Mouse (Mus musculus) heart, postnatal 0 days (tissue): ENCODE measurements around the gene Ccnb1. TPM values are rescaled to one million over a fixed set of nuclear protein-coding genes. Genes with fewer than 3 reads are reported as not detected.
A peak's percentile ranks its signal among the peaks of the same experiment; 100 is the strongest.

Experiments
- ATAC-seq: fragments of 200-750 bp; cut with Nextera tagmentation; 2 replicates; pipeline ENCODE4 v1.8.0; 2017; ENCODE audit warnings: low read depth, moderate number of reproducible peaks, moderate library complexity; ENCODE audit not compliant: insufficient read depth
- DNase-seq: peaks from one replicate; pipeline ENCODE4 v3.0.0-alpha.2; 2016; ENCODE audit warnings: low spot score
- H3K27ac ChIP-seq: fragments of 300-500 bp; sonication (generic); 2 replicates; pipeline ENCODE4 v1.5.1; 2014; ENCODE audit warnings: low read depth, mild to moderate bottlenecking
- H3K27me3 ChIP-seq: fragments of 300-500 bp; sonication (generic); 2 replicates; pipeline ENCODE4 v1.6.1; 2014; ENCODE audit warnings: low read length, mixed read lengths; ENCODE audit not compliant: control insufficient read depth, insufficient read depth
- H3K36me3 ChIP-seq: fragments of 300-500 bp; sonication (generic); replicated peaks from 2 replicates; pipeline ENCODE4 v1.6.1; 2014; ENCODE audit warnings: low read length, mixed read lengths; ENCODE audit not compliant: control insufficient read depth, insufficient read depth
- H3K4me1 ChIP-seq: fragments of 300-500 bp; sonication (generic); 2 replicates; pipeline ENCODE4 v1.6.1; 2014; ENCODE audit warnings: antibody characterized with exemption; ENCODE audit not compliant: control insufficient read depth, insufficient read depth
- H3K4me2 ChIP-seq: fragments of 300-500 bp; sonication (generic); 2 replicates; pipeline ENCODE4 v1.6.1; 2014; ENCODE audit warnings: low read depth, mild to moderate bottlenecking, low read length, moderate library complexity
- H3K4me3 ChIP-seq: fragments of 300-500 bp; sonication (generic); 2 replicates; pipeline ENCODE4 v1.5.1; 2014; ENCODE audit warnings: low read depth, low read length
- H3K9ac ChIP-seq: fragments of 300-500 bp; sonication (generic); replicated peaks from 2 replicates; pipeline ENCODE4 v1.6.1; 2014; ENCODE audit warnings: low read depth, low read length, mixed read lengths
- H3K9me3 ChIP-seq: fragments of 300-500 bp; sonication (generic); replicated peaks from 2 replicates; pipeline ENCODE4 v1.6.1; 2016; ENCODE audit warnings: low read length; ENCODE audit not compliant: control insufficient read depth
- CTCF ChIP-seq: IDR thresholded peaks from 2 replicates; pipeline ENCODE4 v1.5.1; 2016; ENCODE audit warnings: antibody characterized with exemption, control low read depth, low read depth
- EP300 ChIP-seq: IDR thresholded peaks from 2 replicates; pipeline ENCODE4 v1.6.1; 2016; ENCODE audit warnings: antibody characterized with exemption, low read depth
- WGBS: fragments of 180-500 bp; shearing (Covaris S2); extraction: QIAGEN DNeasy Blood & Tissue Kit; methylation state at CpG from one replicate; pipeline ENCODE4 v1.1.7; 2014; 5-methylcytosine and 5-hydroxymethylcytosine counted together
- polyA plus RNA-seq: library from polyadenylated mRNA; unstranded; fragments of >200 nt; fragmentation: Nextera tagmentation; extraction: Ambion mirVana; gene quantifications from 2 replicates; pipeline ENCODE4 v1.2.1, GENCODE M21; 2015
- total RNA-seq: library from RNA; depleted of rRNA; stranded (reverse); fragments of >200 nt; gene quantifications from 2 replicates; pipeline ENCODE4 v1.2.3, GENCODE M21; 2014; ENCODE audit warnings: low replicate concordance

Ccnb1 gene
- total and polyA plus RNA-seq, 2 experiments from 2014 or later, result 56.9 to 88.5 TPM

GRCm38 (mm10) chr13:100774704-100775103, 11.7 kb downstream of the Ccnb1 start:
- H3K4me2 ChIP-seq, result peak overlapping the region; percentile 85
- no peak overlapping the region; the same call in 1 of the 2 replicates for H3K9ac ChIP-seq
- peaks cover 8% of the 10 kb centered on the region; the same call in 1 of the 2 replicates for H3K36me3 ChIP-seq
- no peaks in the 10 kb centered on the region for H3K27me3 ChIP-seq
- no peak for TF ChIP-seq CTCF
- ATAC-seq (no peak), DNase-seq (no peak)
- H3K4me3 ChIP-seq, result peak overlapping the region; percentile 64
- H3K27ac ChIP-seq, result no peak overlapping the region
- peaks cover 4% of the 10 kb centered on the region; the same call in 1 of the 2 replicates for H3K4me1 ChIP-seq
- no peaks in the 10 kb centered on the region for H3K9me3 ChIP-seq

GRCm38 (mm10) chr13:100755329-100755728, 31.0 kb downstream of the Ccnb1 start:
- no peaks in the 10 kb centered on the region; the same call in 1 of the 2 replicates for H3K36me3 ChIP-seq
- no peaks in the 10 kb centered on the region for H3K4me1 ChIP-seq
- no peak overlapping the region for H3K27ac ChIP-seq
- DNase-seq, result no peak
- no peak overlapping the region for H3K4me2 ChIP-seq
- H3K9ac ChIP-seq, result no peak overlapping the region
- no peaks in the 10 kb centered on the region for H3K27me3 ChIP-seq
- no peak overlapping the region for H3K4me3 ChIP-seq
- H3K9me3 ChIP-seq, result no peaks in the 10 kb centered on the region
- ATAC-seq, result no peak
- WGBS, result 39% methylated on average over 2 of the region's 2 CpGs
- TF ChIP-seq EP300 (no peak), CTCF (no peak)

GRCm38 (mm10) chr13:100754186-100754585, 32.2 kb downstream of the Ccnb1 start:
- no peak overlapping the region for H3K9ac ChIP-seq
- no peak for DNase-seq
- no peaks in the 10 kb centered on the region for H3K36me3 ChIP-seq
- H3K9me3 ChIP-seq, result no peaks in the 10 kb centered on the region
- no peak for TF ChIP-seq EP300
- no peak for TF ChIP-seq CTCF
- 64% methylated on average over 4 of the region's 4 CpGs for WGBS
- H3K27ac ChIP-seq, result no peak overlapping the region
- no peak for ATAC-seq
- no peaks in the 10 kb centered on the region for H3K27me3 ChIP-seq
- H3K4me3 ChIP-seq, result no peak overlapping the region
- no peak overlapping the region for H3K4me2 ChIP-seq
- H3K4me1 ChIP-seq, result no peaks in the 10 kb centered on the region

GRCm38 (mm10) chr13:100753011-100753410, 33.4 kb downstream of the Ccnb1 start:
- whole genome bisulfite sequencing, result 55% methylated on average over 6 of the region's 6 CpGs
- Histone ChIP-seq H3K27me3 (no peaks in the 10 kb centered on the region), H3K4me2 (no peak overlapping the region), H3K36me3 (no peaks in the 10 kb centered on the region), H3K4me1 (no peaks in the 10 kb centered on the region), H3K9me3 (no peaks in the 10 kb centered on the region), H3K4me3 (no peak overlapping the region), H3K9ac (no peak overlapping the region), H3K27ac (no peak overlapping the region)
- DNase-seq, result no peak
- no peak for ATAC-seq
- TF ChIP-seq CTCF (no peak), EP300 (no peak)

- no peak overlapping the region for H3K9ac ChIP-seq
- H3K27me3 ChIP-seq, result no peaks in the 10 kb centered on the region
- no peak overlapping the region for H3K4me2 ChIP-seq
- H3K9me3 ChIP-seq, result no peaks in the 10 kb centered on the region
- no peak for ATAC-seq
- no peak for TF ChIP-seq CTCF
- no peak for TF ChIP-seq EP300
- no peaks in the 10 kb centered on the region for H3K36me3 ChIP-seq
- H3K27ac ChIP-seq, result no peak overlapping the region
- DNase-seq, result no peak
- no peaks in the 10 kb centered on the region for H3K4me1 ChIP-seq
- WGBS, result 73% methylated on average over 8 of the region's 8 CpGs
- H3K4me3 ChIP-seq, result no peak overlapping the region
These were observed 33.8 kb downstream of the Ccnb1 start for GRCm38 (mm10) chr13:100752529-100752928.

- Histone ChIP-seq H3K36me3 (no peaks in the 10 kb centered on the region), H3K4me2 (no peak overlapping the region), H3K4me1 (no peaks in the 10 kb centered on the region), H3K27ac (no peak overlapping the region), H3K27me3 (no peaks in the 10 kb centered on the region), H3K9me3 (no peaks in the 10 kb centered on the region), H3K9ac (no peak overlapping the region), H3K4me3 (no peak overlapping the region)
- DNase-seq (no peak), ATAC-seq (no peak)
- WGBS, result 70% methylated on average over 3 of the region's 3 CpGs
- TF ChIP-seq CTCF, result no peak
- no peak for TF ChIP-seq EP300
These were observed 35.0 kb downstream of the Ccnb1 start for GRCm38 (mm10) chr13:100751402-100751801.
